Mouse (Mus musculus): Measurements from ENCODE around the gene Rcc1l. TPM values are rescaled to one million over a fixed set of nuclear protein-coding genes. Genes with fewer than 3 reads are reported as not detected.

Rcc1l gene
- polyA plus RNA-seq, 1 experiment from 2014 or later: 35.5 TPM

DNA sequence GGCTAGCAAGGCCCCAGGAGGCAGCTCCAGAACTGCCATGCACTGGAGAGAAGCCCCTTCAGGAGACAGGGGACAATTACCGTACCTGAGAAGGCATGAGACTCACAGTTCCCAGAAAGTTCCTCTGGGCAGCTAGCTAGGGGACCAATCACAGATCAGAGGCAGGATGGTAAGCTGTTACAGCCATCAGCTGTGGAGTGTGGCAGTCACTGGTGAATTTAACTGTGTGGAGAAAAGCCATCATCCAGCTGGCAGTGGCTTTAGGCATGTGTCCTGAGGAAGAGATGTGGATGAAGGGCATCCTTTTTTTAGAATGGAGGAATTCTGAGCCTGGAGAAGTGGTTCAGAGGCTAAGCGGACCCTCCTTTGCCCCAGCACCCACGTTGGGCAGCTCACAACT lies 56.4 kb downstream of the Rcc1l start:
- no peaks in the 10 kb centered on the region for H3K36me3 ChIP-seq (ENCODE audit: insufficient read depth)
- no peak overlapping the region for H3K9ac ChIP-seq
- 88% methylated on average over 3 of the region's 3 CpGs for WGBS
- no peak for TF ChIP-seq CTCF (IDR thresholded peaks at IDR 0.05; ENCODE audit: low read depth)
- no peaks in the 10 kb centered on the region for H3K9me3 ChIP-seq (ENCODE audit: low read depth, low read length)
- no peak for ATAC-seq (ENCODE audit: insufficient read depth)
- H3K4me1 ChIP-seq (ENCODE audit: insufficient read depth): peaks cover 4% of the 10 kb centered on the region; the same call in 1 of the 2 replicates
- H3K27me3 ChIP-seq (ENCODE audit: insufficient read depth, low read length): no peaks in the 10 kb centered on the region
- no peak for DNase-seq
- no peak overlapping the region for H3K4me3 ChIP-seq (ENCODE audit: low read depth, low read length)
- H3K27ac ChIP-seq (ENCODE audit: low read depth): no peak overlapping the region
- no peak overlapping the region for H3K4me2 ChIP-seq

DNA sequence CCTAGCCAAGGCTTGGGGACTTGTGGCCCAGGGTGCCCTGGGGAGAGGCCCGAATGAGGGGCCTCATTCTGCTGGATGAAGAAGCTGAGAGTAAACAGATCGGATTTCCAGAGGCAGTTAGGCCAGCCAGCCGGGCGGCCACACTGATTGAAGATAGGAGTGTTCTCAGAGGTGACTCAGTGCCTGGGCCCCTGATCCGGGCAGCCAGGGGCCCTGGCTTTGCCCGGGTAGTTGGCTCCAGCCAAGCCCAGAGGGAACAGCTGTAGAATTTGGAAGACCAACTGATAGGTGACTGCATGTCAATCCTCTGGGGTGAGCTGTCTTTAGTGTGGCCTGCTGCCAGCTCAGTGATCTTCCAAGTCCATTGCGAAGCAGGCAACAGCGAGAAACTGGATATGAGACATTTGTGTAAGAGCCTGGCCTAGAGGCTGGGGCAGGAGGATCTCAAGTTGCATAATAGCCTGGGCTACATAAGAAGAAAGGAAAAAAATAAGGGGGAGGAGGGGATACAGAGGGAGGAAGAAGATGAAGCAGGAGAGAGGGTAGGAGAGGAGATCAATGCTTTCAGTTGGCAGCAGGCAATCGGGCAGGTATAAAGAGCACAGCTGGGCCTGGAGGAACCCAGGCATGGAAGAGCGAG lies 57.0 kb downstream of the Rcc1l start:
- Histone ChIP-seq H3K27ac (ENCODE audit: low read depth) (no peak overlapping the region), H3K4me3 (ENCODE audit: low read depth, low read length) (no peak overlapping the region), H3K9me3 (ENCODE audit: low read depth, low read length) (no peaks in the 10 kb centered on the region), H3K4me1 (ENCODE audit: insufficient read depth) (peaks cover 4% of the 10 kb centered on the region; the same call in 1 of the 2 replicates), H3K36me3 (ENCODE audit: insufficient read depth) (no peaks in the 10 kb centered on the region), H3K4me2 (no peak overlapping the region), H3K27me3 (ENCODE audit: insufficient read depth, low read length) (no peaks in the 10 kb centered on the region), H3K9ac (no peak overlapping the region)
- no peak for TF ChIP-seq CTCF (IDR thresholded peaks at IDR 0.05; ENCODE audit: low read depth)
- no peak for DNase-seq
- ATAC-seq (ENCODE audit: insufficient read depth): no peak
- 39% methylated on average over 10 of the region's 10 CpGs for WGBS

DNA sequence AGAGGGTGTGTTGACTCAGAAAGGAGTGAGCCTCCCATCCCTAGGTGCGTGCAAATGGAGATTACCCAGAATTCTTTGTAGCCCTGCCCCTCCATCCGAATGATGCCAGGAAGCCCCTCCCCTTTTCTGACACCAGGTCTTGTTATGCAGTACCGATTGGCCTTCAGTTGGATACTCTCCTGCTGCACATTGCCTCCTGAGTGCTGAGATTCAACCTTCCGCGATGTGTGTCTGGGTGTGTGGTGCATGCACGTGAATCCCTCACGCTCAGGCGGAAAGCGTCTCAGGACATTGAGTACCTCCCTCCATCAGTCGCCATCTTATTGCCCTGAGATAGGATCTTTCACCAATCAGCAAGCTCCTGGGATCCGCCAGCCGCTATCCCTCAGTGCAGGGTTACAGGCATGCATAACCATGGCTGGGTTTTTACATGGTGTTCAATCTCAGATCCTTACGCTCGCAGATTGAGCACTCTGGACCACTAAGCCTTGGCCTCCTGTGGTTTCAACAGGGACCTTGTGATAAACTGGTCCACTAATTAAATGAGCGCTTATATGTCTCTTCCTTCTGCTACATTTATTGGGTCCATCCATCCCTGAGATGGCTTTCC lies 57.7 kb downstream of the Rcc1l start:
- H3K27me3 ChIP-seq (ENCODE audit: insufficient read depth, low read length): no peaks in the 10 kb centered on the region
- ATAC-seq (ENCODE audit: insufficient read depth) (0 out of 2 replicates have a peak, but pooled peaks have one; percentile 33), DNase-seq (no peak)
- H3K9me3 ChIP-seq (ENCODE audit: low read depth, low read length): no peaks in the 10 kb centered on the region
- TF ChIP-seq CTCF (IDR thresholded peaks at IDR 0.05; ENCODE audit: low read depth): no peak
- H3K9ac ChIP-seq: no peak overlapping the region
- no peak overlapping the region for H3K4me3 ChIP-seq (ENCODE audit: low read depth, low read length)
- 84% methylated on average over 15 of the region's 15 CpGs for WGBS
- H3K4me2 ChIP-seq: no peak overlapping the region
- no peaks in the 10 kb centered on the region for H3K36me3 ChIP-seq (ENCODE audit: insufficient read depth)
- H3K27ac ChIP-seq (ENCODE audit: low read depth): no peak overlapping the region
- H3K4me1 ChIP-seq (ENCODE audit: insufficient read depth): peaks cover 4% of the 10 kb centered on the region; the same call in 1 of the 2 replicates

DNA sequence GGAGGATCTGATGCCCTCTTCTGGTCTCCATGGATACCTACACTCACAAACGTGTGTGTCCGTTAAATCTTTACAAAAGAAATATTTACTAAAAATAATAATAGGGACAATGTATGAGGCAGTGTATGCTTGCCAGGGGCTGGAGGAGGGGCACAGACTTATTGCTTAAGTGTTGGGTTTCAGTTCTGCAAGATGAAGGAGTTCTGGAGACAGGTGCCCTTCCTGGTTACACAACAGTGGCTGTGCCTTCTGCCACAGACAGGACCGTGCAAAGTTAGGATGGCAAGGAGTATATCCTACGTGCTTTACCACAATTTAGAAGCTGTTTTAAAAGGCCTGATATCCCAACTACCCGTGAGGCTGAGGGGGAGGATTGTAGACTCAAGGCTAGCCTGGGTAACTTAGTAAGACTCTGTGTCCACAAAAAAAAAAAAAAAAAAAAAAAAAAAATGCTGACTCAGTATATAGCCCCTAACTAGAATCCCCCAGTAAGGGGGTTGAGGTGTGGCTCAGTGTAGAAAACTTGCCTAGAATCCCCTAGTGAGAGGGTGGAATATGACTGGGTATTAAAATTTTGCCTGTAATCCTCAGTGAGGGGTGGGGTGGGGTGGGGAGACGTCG lies 60.8 kb downstream of the Rcc1l start:
- H3K4me2 ChIP-seq: no peak overlapping the region
- H3K27ac ChIP-seq (ENCODE audit: low read depth): no peak overlapping the region
- H3K27me3 ChIP-seq (ENCODE audit: insufficient read depth, low read length): no peaks in the 10 kb centered on the region
- no peak for TF ChIP-seq CTCF (IDR thresholded peaks at IDR 0.05; ENCODE audit: low read depth)
- 87% methylated on average over 7 of the region's 7 CpGs for WGBS
- ATAC-seq (ENCODE audit: insufficient read depth) (no peak), DNase-seq (no peak)
- peaks cover 4% of the 10 kb centered on the region; the same call in 1 of the 2 replicates for H3K4me1 ChIP-seq (ENCODE audit: insufficient read depth)
- H3K9me3 ChIP-seq (ENCODE audit: low read depth, low read length): no peaks in the 10 kb centered on the region
- H3K36me3 ChIP-seq (ENCODE audit: insufficient read depth): no peaks in the 10 kb centered on the region
- no peak overlapping the region for H3K4me3 ChIP-seq (ENCODE audit: low read depth, low read length)
- no peak overlapping the region for H3K9ac ChIP-seq

DNA sequence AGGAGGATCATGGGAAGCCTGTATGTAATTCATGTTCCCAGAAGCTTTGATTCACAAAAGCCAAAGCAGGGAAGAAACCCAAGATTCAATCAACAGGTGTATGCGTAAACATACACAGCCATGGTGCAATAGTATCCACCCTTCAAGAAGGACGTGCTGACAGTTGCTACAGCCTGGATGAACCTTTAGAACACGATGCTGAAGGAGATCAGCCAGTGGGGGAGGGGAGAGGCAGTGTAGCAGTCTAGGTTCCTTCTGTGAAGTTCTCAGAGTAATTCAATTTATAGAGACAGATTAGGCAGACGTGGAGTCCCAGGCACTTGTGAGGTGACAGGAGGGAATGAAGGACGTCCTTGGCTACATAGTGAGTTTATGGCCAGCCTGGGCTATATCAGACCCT lies 61.6 kb downstream of the Rcc1l start:
- ATAC-seq (ENCODE audit: insufficient read depth): no peak
- H3K4me3 ChIP-seq (ENCODE audit: low read depth, low read length): no peak overlapping the region
- DNase-seq: no peak

DNA sequence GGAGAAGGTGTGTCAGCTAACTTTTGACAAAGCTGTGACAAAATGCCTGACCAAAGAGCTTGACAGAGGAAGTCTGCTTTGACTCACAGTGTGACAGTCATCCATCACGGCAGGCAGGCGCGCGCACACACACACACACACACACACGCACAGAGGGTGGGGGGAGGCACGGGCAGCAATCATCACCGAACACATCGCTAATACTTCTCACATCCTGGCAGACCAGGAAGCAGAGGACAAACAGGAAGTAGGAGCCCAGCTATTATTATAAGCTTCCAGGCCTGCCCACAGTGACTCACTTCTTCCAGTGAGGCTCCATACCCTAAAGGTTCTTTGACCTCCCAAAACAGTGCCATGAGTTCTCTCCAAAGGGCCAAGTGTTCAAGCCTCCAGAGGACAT lies 70.7 kb downstream of the Rcc1l start:
- Histone ChIP-seq H3K36me3 (ENCODE audit: insufficient read depth) (no peaks in the 10 kb centered on the region), H3K27ac (ENCODE audit: low read depth) (no peak overlapping the region), H3K4me1 (ENCODE audit: insufficient read depth) (no peaks in the 10 kb centered on the region; the same call in 1 of the 2 replicates), H3K27me3 (ENCODE audit: insufficient read depth, low read length) (no peaks in the 10 kb centered on the region), H3K4me2 (no peak overlapping the region), H3K9ac (no peak overlapping the region), H3K4me3 (ENCODE audit: low read depth, low read length) (no peak overlapping the region), H3K9me3 (ENCODE audit: low read depth, low read length) (no peaks in the 10 kb centered on the region)
- no peak for TF ChIP-seq CTCF (IDR thresholded peaks at IDR 0.05; ENCODE audit: low read depth)
- ATAC-seq (ENCODE audit: insufficient read depth) (peak; percentile 45; the same call in 1 of the 2 replicates), DNase-seq (peak; percentile 52)
- WGBS: 63% methylated on average over 8 of the region's 8 CpGs

More for the DNA sequence above, 61.6 kb downstream of the Rcc1l start:
- H3K27me3 ChIP-seq (ENCODE audit: insufficient read depth, low read length): no peaks in the 10 kb centered on the region
- no peak for TF ChIP-seq CTCF (IDR thresholded peaks at IDR 0.05; ENCODE audit: low read depth)
- H3K9ac ChIP-seq: no peak overlapping the region
- H3K4me2 ChIP-seq: no peak overlapping the region
- no peaks in the 10 kb centered on the region for H3K9me3 ChIP-seq (ENCODE audit: low read depth, low read length)
- no peaks in the 10 kb centered on the region for H3K36me3 ChIP-seq (ENCODE audit: insufficient read depth)
- WGBS: 74% methylated on average over 5 of the region's 5 CpGs
- no peak overlapping the region for H3K27ac ChIP-seq (ENCODE audit: low read depth)
- peaks cover 4% of the 10 kb centered on the region; the same call in 1 of the 2 replicates for H3K4me1 ChIP-seq (ENCODE audit: insufficient read depth)

DNA sequence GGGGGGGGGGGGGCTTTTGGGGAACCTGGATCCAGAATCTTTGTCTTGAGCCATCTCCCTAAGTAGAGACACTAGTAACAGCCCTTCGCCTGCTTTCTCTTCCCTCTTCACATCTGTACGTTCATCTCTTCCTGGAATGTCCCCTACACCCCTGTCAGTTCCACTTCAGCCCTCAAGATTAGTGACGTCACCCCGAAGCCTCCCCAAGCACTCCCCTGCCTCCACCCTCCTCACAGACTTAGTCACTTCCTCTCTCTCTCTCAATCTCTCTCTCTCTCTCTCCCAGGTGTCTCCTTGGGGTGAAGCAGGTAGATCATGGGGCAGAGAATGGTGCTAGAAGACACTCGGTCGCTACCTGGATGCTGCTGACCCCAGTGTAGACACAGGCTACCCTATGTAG lies 73.9 kb downstream of the Rcc1l start:
- DNase-seq (no peak), ATAC-seq (ENCODE audit: insufficient read depth) (no peak)
- Histone ChIP-seq H3K4me3 (ENCODE audit: low read depth, low read length) (no peak overlapping the region), H3K36me3 (ENCODE audit: insufficient read depth) (no peaks in the 10 kb centered on the region), H3K9me3 (ENCODE audit: low read depth, low read length) (no peaks in the 10 kb centered on the region), H3K27me3 (ENCODE audit: insufficient read depth, low read length) (no peaks in the 10 kb centered on the region), H3K4me2 (no peak overlapping the region), H3K9ac (no peak overlapping the region), H3K27ac (ENCODE audit: low read depth) (no peak overlapping the region), H3K4me1 (ENCODE audit: insufficient read depth) (no peaks in the 10 kb centered on the region; the same call in 1 of the 2 replicates)
- 43% methylated on average over 6 of the region's 6 CpGs for WGBS
- TF ChIP-seq CTCF (IDR thresholded peaks at IDR 0.05; ENCODE audit: low read depth): no peak
